Comparison of ENCODE assay signal across 9 mouse cellular contexts in the genomic region with DNA sequence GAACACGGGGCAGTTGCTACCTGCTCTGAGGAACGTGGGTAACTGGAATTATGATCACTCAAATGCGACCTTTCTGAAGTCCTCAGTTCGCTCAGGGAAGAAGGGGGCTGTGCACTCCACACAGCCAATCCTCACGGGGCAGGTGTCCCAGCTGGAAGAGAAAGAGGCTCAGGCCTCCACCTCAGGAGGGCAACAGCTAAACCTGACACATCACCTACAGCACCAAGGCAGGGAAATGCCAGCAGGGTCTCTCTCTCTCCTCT.
DNase-seq lines count a peak whose midpoint lies in the region; ATAC-seq and TF ChIP-seq lines count a peak whose summit lies in the region.
"Had no signal": no experiment of that assay in that cellular context is flagged by ENCODE, and none has a peak within 500 bp of the region (broad histone marks: within the 10 kb centered on the region; RNA-seq: fewer than 3 reads in every experiment).

No protein-coding gene starts in this region.

- H3K4me3 ChIP-seq in forebrain, embryonic 10.5 days = no peak overlapping the region
- no peak overlapping the region for H3K4me3 ChIP-seq in forebrain, embryonic 15.5 days
- H3K4me3 ChIP-seq in intestine, embryonic 14.5 days (ENCODE audit: low read depth, low read length) = no peak overlapping the region
- no peak overlapping the region for H3K4me3 ChIP-seq in intestine, postnatal 0 days (ENCODE audit: low read depth, low read length)
- no peak overlapping the region for H3K4me3 ChIP-seq in embryonic facial prominence, embryonic 10.5 days
- no peak overlapping the region for H3K4me3 ChIP-seq in limb, embryonic 14.5 days (replicated peaks; ENCODE audit: low read length)

- peak overlapping the region; percentile 88 for H3K27ac ChIP-seq in forebrain, embryonic 10.5 days
- H3K27ac ChIP-seq in forebrain, embryonic 15.5 days (replicated peaks) = no peak overlapping the region
- H3K27ac ChIP-seq in intestine, embryonic 14.5 days (ENCODE audit: low read depth) = peak overlapping the region; percentile 83; the same call in 1 of the 2 replicates
- H3K27ac ChIP-seq in intestine, postnatal 0 days (ENCODE audit: low read depth, low read length) = no peak overlapping the region
- peak overlapping the region; percentile 86 for H3K27ac ChIP-seq in embryonic facial prominence, embryonic 10.5 days (replicated peaks)
- H3K27ac ChIP-seq in limb, embryonic 14.5 days (replicated peaks; ENCODE audit: low read depth, low read length) = peak overlapping the region; percentile 91

- WGBS in forebrain, embryonic 10.5 days = 51% methylated on average over 5 of the region's 5 CpGs
- WGBS in forebrain, embryonic 15.5 days = 57% methylated on average over 5 of the region's 5 CpGs
- 62% methylated on average over 5 of the region's 5 CpGs for WGBS in intestine, embryonic 14.5 days
- 68% methylated on average over 5 of the region's 5 CpGs for WGBS in intestine, postnatal 0 days
- WGBS in embryonic facial prominence, embryonic 10.5 days = 60% methylated on average over 5 of the region's 5 CpGs
- WGBS in limb, embryonic 14.5 days = 55% methylated on average over 4 of the region's 5 CpGs

- H3K4me1 ChIP-seq in forebrain, embryonic 10.5 days = peaks cover 67% of the 10 kb centered on the region
- peaks cover 24% of the 10 kb centered on the region for H3K4me1 ChIP-seq in forebrain, embryonic 15.5 days
- peaks cover 47% of the 10 kb centered on the region for H3K4me1 ChIP-seq in intestine, embryonic 14.5 days (replicated peaks; ENCODE audit: control insufficient read depth, insufficient read depth, low read length)
- no peaks in the 10 kb centered on the region for H3K4me1 ChIP-seq in intestine, postnatal 0 days (replicated peaks; ENCODE audit: control insufficient read depth, insufficient read depth, low read length)
- H3K4me1 ChIP-seq in embryonic facial prominence, embryonic 10.5 days = peaks cover 63% of the 10 kb centered on the region
- H3K4me1 ChIP-seq in limb, embryonic 14.5 days (ENCODE audit: control insufficient read depth, insufficient read depth, low read length) = peaks cover 42% of the 10 kb centered on the region

- H3K9me3 ChIP-seq in forebrain, embryonic 10.5 days = peaks cover 9% of the 10 kb centered on the region
- H3K9me3 ChIP-seq in forebrain, embryonic 15.5 days = no peaks in the 10 kb centered on the region
- H3K9me3 ChIP-seq in intestine, embryonic 14.5 days (ENCODE audit: control insufficient read depth, low read length) = no peaks in the 10 kb centered on the region
- H3K9me3 ChIP-seq in intestine, postnatal 0 days (ENCODE audit: control insufficient read depth) = no peaks in the 10 kb centered on the region
- H3K9me3 ChIP-seq in embryonic facial prominence, embryonic 10.5 days = 0 out of 2 replicates have a peak, but pooled peaks cover 3% of the 10 kb centered on the region
- no peaks in the 10 kb centered on the region for H3K9me3 ChIP-seq in limb, embryonic 14.5 days (ENCODE audit: control insufficient read depth, low read length)

- H3K36me3 ChIP-seq in forebrain, embryonic 10.5 days (replicated peaks) = no peaks in the 10 kb centered on the region
- H3K36me3 ChIP-seq in forebrain, embryonic 15.5 days = no peaks in the 10 kb centered on the region
- no peaks in the 10 kb centered on the region for H3K36me3 ChIP-seq in intestine, embryonic 14.5 days (ENCODE audit: control insufficient read depth, insufficient read depth, low read length)
- H3K36me3 ChIP-seq in intestine, postnatal 0 days (ENCODE audit: control insufficient read depth, insufficient read depth) = no peaks in the 10 kb centered on the region
- no peaks in the 10 kb centered on the region for H3K36me3 ChIP-seq in embryonic facial prominence, embryonic 10.5 days (replicated peaks)
- H3K36me3 ChIP-seq in limb, embryonic 14.5 days (ENCODE audit: control insufficient read depth, insufficient read depth, low read length) = no peaks in the 10 kb centered on the region

- no peak for ATAC-seq in forebrain, embryonic 15.5 days (replicated peaks)
- ATAC-seq in intestine, embryonic 14.5 days (replicated peaks; ENCODE audit: low FRiP score, low TSS enrichment, low read depth) = no peak
- no peak for ATAC-seq in intestine, postnatal 0 days
- no peak for ATAC-seq in limb, embryonic 14.5 days (ENCODE audit: low FRiP score, low read depth)

- no peak for DNase-seq in forebrain, embryonic 10.5 days (ENCODE audit: extremely low spot score, low spot score)
- DNase-seq in intestine, embryonic 14.5 days (ENCODE audit: low spot score) = no peak
- DNase-seq in embryonic facial prominence, embryonic 10.5 days (ENCODE audit: low spot score) = no peak
- no peak for DNase-seq in limb, embryonic 14.5 days (ENCODE audit: low spot score)
- DNase-seq in layer of hippocampus, adult 11-12 months (ENCODE audit: low spot score) = no peak
- DNase-seq in gastrocnemius, adult 8-10 months (ENCODE audit: low spot score in 2 of 2) = no peak
- DNase-seq: thymus, postnatal 4 days had no signal

- H3K27me3 ChIP-seq in forebrain, embryonic 10.5 days (ENCODE audit: poor library complexity, severe bottlenecking) = no peaks in the 10 kb centered on the region
- H3K27me3 ChIP-seq in forebrain, embryonic 15.5 days = no peaks in the 10 kb centered on the region
- H3K27me3 ChIP-seq in intestine, embryonic 14.5 days (replicated peaks; ENCODE audit: control insufficient read depth, insufficient read depth, low read length) = no peaks in the 10 kb centered on the region
- H3K27me3 ChIP-seq in intestine, postnatal 0 days (replicated peaks; ENCODE audit: control insufficient read depth, insufficient read depth, low read length) = no peaks in the 10 kb centered on the region
- no peaks in the 10 kb centered on the region for H3K27me3 ChIP-seq in embryonic facial prominence, embryonic 10.5 days (replicated peaks; ENCODE audit: low read depth, poor library complexity, severe bottlenecking)
- H3K27me3 ChIP-seq in limb, embryonic 14.5 days (ENCODE audit: control insufficient read depth, insufficient read depth, low read length) = no peaks in the 10 kb centered on the region

- no peak for TF ChIP-seq POLR2A in limb, embryonic 14.5 days (IDR thresholded peaks at IDR 0.05; ENCODE audit: borderline replicate concordance, extremely low read depth, insufficient read depth, insufficient read length)

- no peak overlapping the region for H3K4me2 ChIP-seq in forebrain, embryonic 15.5 days (replicated peaks)
- H3K4me2 ChIP-seq in intestine, embryonic 14.5 days (ENCODE audit: low read length) = no peak overlapping the region
- H3K4me2 ChIP-seq in intestine, postnatal 0 days (replicated peaks; ENCODE audit: low read depth) = no peak overlapping the region
- no peak overlapping the region for H3K4me2 ChIP-seq in limb, embryonic 14.5 days (replicated peaks; ENCODE audit: low read depth, low read length, severe bottlenecking)

- no peak overlapping the region for H3K9ac ChIP-seq in forebrain, embryonic 15.5 days (replicated peaks)
- H3K9ac ChIP-seq in intestine, embryonic 14.5 days (ENCODE audit: low read length) = no peak overlapping the region
- no peak overlapping the region for H3K9ac ChIP-seq in intestine, postnatal 0 days (ENCODE audit: low read depth, low read length)
- 0 out of 2 replicates have a peak overlapping the region, but pooled peaks have one; percentile 28 for H3K9ac ChIP-seq in limb, embryonic 14.5 days (ENCODE audit: low read depth, low read length, severe bottlenecking)

- no peak for TF ChIP-seq CTCF in intestine, postnatal 0 days (IDR thresholded peaks at IDR 0.05; ENCODE audit: low read depth)

Comparison
In these comparisons a context has a peak if more than half of its experiments do, and no peak if none do; other contexts are left out.
1. H3K27ac ChIP-seq: peak in forebrain, embryonic 10.5 days (single experiment), intestine, embryonic 14.5 days (single experiment), embryonic facial prominence, embryonic 10.5 days (single experiment) and limb, embryonic 14.5 days (single experiment); none in forebrain, embryonic 15.5 days (single experiment) and intestine, postnatal 0 days (single experiment).